Mouse (Mus musculus): Measurements from ENCODE around the gene Vamp8.

DNA sequence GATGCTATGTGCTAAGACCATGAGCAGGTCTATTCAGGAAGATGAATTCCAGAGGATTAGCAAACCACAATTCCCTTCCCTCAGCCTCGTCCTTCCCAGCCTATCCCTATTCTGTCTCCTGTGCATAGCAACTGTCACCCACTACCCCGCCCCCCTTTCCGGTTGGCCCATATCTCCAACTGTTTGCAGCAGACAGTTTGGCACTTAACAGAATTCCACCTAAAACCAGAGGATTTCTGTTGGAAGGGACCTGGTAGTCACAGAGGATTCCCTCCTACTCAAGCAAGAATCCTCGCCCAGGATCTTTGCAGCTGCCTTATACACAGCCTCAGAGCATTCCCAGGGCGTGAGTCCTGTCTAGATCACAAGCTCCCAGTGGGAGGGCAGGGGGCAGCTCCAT is 19.4 kb downstream of the Vamp8 start:
- TF ChIP-seq CTCF (conservative IDR thresholded peaks at IDR 0.05; ENCODE audit: insufficient read depth, insufficient read length, low read depth, low read length) (no peak), POLR2A (IDR thresholded peaks at IDR 0.05; ENCODE audit: low read depth, low read length) (no peak)

Data from kidney, adult 2 months (tissue).